Mouse (Mus musculus): ENCODE data around the gene Tmem80.

DNA sequence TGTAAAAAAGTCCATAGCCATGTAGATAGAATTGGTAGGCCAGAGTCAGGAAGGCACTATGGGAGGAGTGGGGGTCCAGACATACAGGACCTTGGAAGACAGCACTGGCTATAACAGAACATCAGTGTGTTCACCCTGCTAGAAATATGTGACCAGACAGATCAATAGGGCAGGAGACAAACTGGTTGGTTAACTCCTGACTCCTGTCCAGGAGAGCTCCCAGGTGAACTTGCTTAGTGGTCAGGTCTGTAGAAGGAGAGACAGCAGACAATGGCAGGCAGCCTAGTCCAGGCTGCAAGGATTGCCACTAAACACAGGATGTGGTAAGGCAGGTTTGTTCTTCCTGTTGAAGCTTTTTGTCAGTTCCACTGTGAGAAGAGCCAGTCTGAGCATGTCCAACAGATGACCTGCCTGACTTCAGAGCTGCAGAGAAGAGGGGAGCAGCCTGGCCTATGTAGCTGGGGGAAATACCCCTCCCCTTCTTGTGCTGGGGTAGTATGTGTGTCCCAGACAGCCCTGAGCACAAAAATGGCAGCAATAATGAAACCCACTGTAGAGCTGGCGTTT is 24.8 kb upstream of the Tmem80 start:
- no peak for TF ChIP-seq CTCF (conservative IDR thresholded peaks at IDR 0.05; ENCODE audit: low read length)
- TF ChIP-seq NANOG (IDR thresholded peaks at IDR 0.05; ENCODE audit: borderline replicate concordance, low read length): no peak
- no peak for TF ChIP-seq POU5F1 (IDR thresholded peaks at IDR 0.05; ENCODE audit: borderline replicate concordance, low read length)

All from E14TG2a.4 (cell line).